Mouse (Mus musculus) liver, embryonic 14.5 days (tissue): ENCODE data around the gene Gprc5a. TPM values are rescaled to one million over a fixed set of nuclear protein-coding genes. Genes with fewer than 3 reads are reported as not detected.

ENCODE experiments used
- ATAC-seq: fragments of 200-750 bp; cut with Nextera tagmentation; 2 replicates; pipeline ENCODE4 v1.8.0; 2017; ENCODE audit warnings: moderate number of reproducible peaks, mild to moderate bottlenecking, moderate library complexity; ENCODE audit not compliant: insufficient read depth
- DNase-seq, 3 experiments: peaks; one replicate each; pipeline ENCODE4 v3.0.0-alpha.2; 2012 to 2013; ENCODE audit warnings: low read depth in 3 of 3, low spot score in 3 of 3
- H3K27ac ChIP-seq: fragments of 300-500 bp; sonication (generic); 2 replicates; pipeline ENCODE4 v1.5.1; 2014; ENCODE audit warnings: moderate library complexity, mild to moderate bottlenecking, control low read depth, inconsistent platforms
- H3K27me3 ChIP-seq: fragments of 300-500 bp; sonication (generic); 2 replicates; pipeline ENCODE4 v1.6.1; 2014; ENCODE audit warnings: mild to moderate bottlenecking, low read length, moderate library complexity; ENCODE audit not compliant: control insufficient read depth, insufficient read depth
- H3K36me3 ChIP-seq: fragments of 300-500 bp; sonication (generic); replicated peaks from 2 replicates; pipeline ENCODE4 v1.6.1; 2014; ENCODE audit warnings: low read depth; ENCODE audit not compliant: control insufficient read depth, insufficient read depth
- H3K4me1 ChIP-seq, 2 experiments: fragments of 200-500 bp in 1 of 2; fragments of 300-500 bp in 1 of 2; sonication (generic) in 1 of 2; replicated peaks; 2 replicates each; pipeline ENCODE4 v1.6.1; 2012 to 2014; ENCODE audit warnings: antibody characterized with exemption in 1 of 2, inconsistent platforms in 1 of 2, low read length in 1 of 2; ENCODE audit not compliant: control insufficient read depth in 2 of 2, insufficient read depth in 2 of 2
- H3K4me2 ChIP-seq: fragments of 300-500 bp; sonication (generic); 2 replicates; pipeline ENCODE4 v1.6.1; 2014; ENCODE audit warnings: low read depth, mild to moderate bottlenecking, control low read depth, moderate library complexity
- H3K4me3 ChIP-seq, 2 experiments: fragments of 200-500 bp in 1 of 2; fragments of 300-500 bp in 1 of 2; sonication (generic) in 1 of 2; 2 replicates each; pipeline ENCODE4 v1.5.1; 2012 to 2014; ENCODE audit warnings: low read depth in 2 of 2, low read length in 2 of 2, mild to moderate bottlenecking in 2 of 2, control low read depth in 1 of 2, inconsistent platforms in 1 of 2, moderate library complexity in 1 of 2; ENCODE audit not compliant: insufficient read depth in 1 of 2
- H3K9ac ChIP-seq: fragments of 300-500 bp; sonication (generic); replicated peaks from 2 replicates; pipeline ENCODE4 v1.6.1; 2014; ENCODE audit warnings: mild to moderate bottlenecking, control low read depth, moderate library complexity
- H3K9me3 ChIP-seq: fragments of 300-500 bp; sonication (generic); 2 replicates; pipeline ENCODE4 v1.6.1; 2016; ENCODE audit warnings: low read length, mixed read lengths; ENCODE audit not compliant: control insufficient read depth
- CTCF ChIP-seq: IDR thresholded peaks from 2 replicates; pipeline ENCODE4 v1.5.1; 2016; ENCODE audit warnings: antibody characterized with exemption, low read depth, control low read depth
- EP300 ChIP-seq: IDR thresholded peaks from 2 replicates; pipeline ENCODE4 v1.6.1; 2016; ENCODE audit warnings: antibody characterized with exemption, low read depth
- WGBS: fragments of 180-500 bp; shearing (Covaris S2); extraction: QIAGEN DNeasy Blood & Tissue Kit; methylation state at CpG from one replicate; pipeline ENCODE4 v1.1.7; 2014; ENCODE audit not compliant: insufficient replicate concordance; 5-methylcytosine and 5-hydroxymethylcytosine counted together
- polyA plus RNA-seq, 2 experiments: library from polyadenylated mRNA; depleted of rRNA in 1 of 2; stranded (reverse) in 1 of 2; unstranded in 1 of 2; fragments of >200 nt; fragmentation: Nextera tagmentation in 1 of 2; extraction: Ambion mirVana in 1 of 2; gene quantifications; 2 replicates each; pipeline versions ENCODE4 v1.2.1 to v1.2.3; 2012 to 2014

Gprc5a gene
- polyA plus RNA-seq, 2 experiments, result 0.15 to 0.25 TPM

GRCm38 (mm10) chr6:135024781-135025420 is 40.5 kb upstream of the Gprc5a start:
- ATAC-seq (no peak), DNase-seq (no peak)
- no peak overlapping the region for H3K27ac ChIP-seq
- H3K4me2 ChIP-seq, result no peak overlapping the region
- H3K9me3 ChIP-seq, result no peaks in the 10 kb centered on the region
- no peak overlapping the region for H3K4me3 ChIP-seq
- H3K4me1 ChIP-seq, result no peaks in the 10 kb centered on the region
- H3K36me3 ChIP-seq, result peaks cover 36% of the 10 kb centered on the region
- 64% methylated on average over 1 of the region's 1 CpGs for WGBS
- no peak overlapping the region for H3K9ac ChIP-seq
- TF ChIP-seq CTCF, result no peak
- TF ChIP-seq EP300, result no peak
- H3K27me3 ChIP-seq, result no peaks in the 10 kb centered on the region

- Histone ChIP-seq H3K36me3 (peaks cover 23% of the 10 kb centered on the region), H3K4me1 (no peaks in the 10 kb centered on the region), H3K9me3 (no peaks in the 10 kb centered on the region), H3K4me2 (no peak overlapping the region), H3K27ac (no peak overlapping the region), H3K9ac (no peak overlapping the region), H3K4me3 (no peak overlapping the region), H3K27me3 (no peaks in the 10 kb centered on the region)
- no peak for ATAC-seq
- WGBS, result 7% methylated on average over 3 of the region's 3 CpGs
- DNase-seq, result no peak
- TF ChIP-seq CTCF (peak; percentile 56), EP300 (no peak)
These were observed 39.2 kb upstream of the Gprc5a start for GRCm38 (mm10) chr6:135026232-135026631.

GRCm38 (mm10) chr6:135026755-135027154 is 38.7 kb upstream of the Gprc5a start:
- Histone ChIP-seq H3K4me3 (no peak overlapping the region), H3K36me3 (peaks cover 18% of the 10 kb centered on the region), H3K9me3 (no peaks in the 10 kb centered on the region), H3K9ac (no peak overlapping the region), H3K4me2 (no peak overlapping the region), H3K4me1 (no peaks in the 10 kb centered on the region), H3K27me3 (no peaks in the 10 kb centered on the region), H3K27ac (no peak overlapping the region)
- WGBS, result 46% methylated on average over 2 of the region's 2 CpGs
- TF ChIP-seq CTCF (no peak), EP300 (no peak)
- DNase-seq (no peak), ATAC-seq (no peak)

DNA sequence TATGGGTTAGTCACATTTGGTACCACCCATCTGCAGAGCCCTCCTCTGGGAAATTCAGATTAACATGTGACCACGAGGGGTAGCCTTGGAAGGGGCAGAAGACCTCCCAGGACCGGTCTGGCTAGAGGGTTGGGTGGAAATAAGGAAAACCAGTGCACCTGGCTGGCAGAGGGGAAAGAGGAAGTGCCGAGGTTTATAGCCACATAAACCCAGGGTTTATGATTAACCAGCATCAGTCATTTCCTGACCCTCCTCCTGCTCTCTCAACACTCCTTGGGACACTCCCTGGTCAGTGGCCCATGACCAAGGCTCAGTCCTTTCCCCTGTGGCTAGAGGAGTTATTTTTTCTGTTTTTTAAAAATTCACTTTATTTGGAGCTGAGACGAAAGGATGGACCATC is 36.2 kb upstream of the Gprc5a start:
- WGBS, result 32% methylated on average over 4 of the region's 4 CpGs
- DNase-seq (no peak), ATAC-seq (no peak)
- Histone ChIP-seq H3K9ac (no peak overlapping the region), H3K9me3 (no peaks in the 10 kb centered on the region), H3K4me3 (no peak overlapping the region), H3K27me3 (no peaks in the 10 kb centered on the region), H3K36me3 (no peaks in the 10 kb centered on the region), H3K4me1 (no peaks in the 10 kb centered on the region), H3K27ac (no peak overlapping the region), H3K4me2 (no peak overlapping the region)
- TF ChIP-seq EP300 (no peak), CTCF (no peak)

GRCm38 (mm10) chr6:135038674-135039073 is 26.8 kb upstream of the Gprc5a start:
- ATAC-seq (no peak), DNase-seq (no peak)
- TF ChIP-seq CTCF, result no peak
- no peak for TF ChIP-seq EP300
- H3K4me1 ChIP-seq, result no peaks in the 10 kb centered on the region
- peaks cover 13% of the 10 kb centered on the region for H3K27me3 ChIP-seq
- H3K9ac ChIP-seq, result no peak overlapping the region
- no peak overlapping the region for H3K4me3 ChIP-seq
- 68% methylated on average over 3 of the region's 3 CpGs for WGBS
- H3K4me2 ChIP-seq, result no peak overlapping the region
- no peaks in the 10 kb centered on the region for H3K36me3 ChIP-seq
- H3K9me3 ChIP-seq, result no peaks in the 10 kb centered on the region
- H3K27ac ChIP-seq, result no peak overlapping the region
